Mouse (Mus musculus): ENCODE data around the gene Col4a2. TPM values are rescaled to one million over a fixed set of nuclear protein-coding genes. Genes with fewer than 3 reads are reported as not detected.

The Col4a2 gene
- polyA plus RNA-seq, 1 experiment from 2014 or later = 44.5 TPM

GRCm38 (mm10) chr8:11272205-11272604, 40.4 kb upstream of the Col4a2 start:
- 75% methylated on average over 6 of the region's 6 CpGs for WGBS
- H3K4me1 ChIP-seq (replicated peaks; ENCODE audit: control insufficient read depth, insufficient read depth, low read length) = no peaks in the 10 kb centered on the region
- no peak for TF ChIP-seq CTCF (IDR thresholded peaks at IDR 0.05; ENCODE audit: low read depth)
- no peak overlapping the region for H3K9ac ChIP-seq (ENCODE audit: low read depth, low read length)
- no peaks in the 10 kb centered on the region for H3K27me3 ChIP-seq (replicated peaks; ENCODE audit: control insufficient read depth, insufficient read depth, low read length)
- H3K36me3 ChIP-seq (ENCODE audit: control insufficient read depth, insufficient read depth) = no peaks in the 10 kb centered on the region; the same call in 1 of the 2 replicates
- no peak overlapping the region for H3K4me3 ChIP-seq (ENCODE audit: low read depth, low read length)
- ATAC-seq = no peak
- no peak overlapping the region for H3K27ac ChIP-seq (ENCODE audit: low read depth, low read length)
- no peak overlapping the region for H3K4me2 ChIP-seq (replicated peaks; ENCODE audit: low read depth)
- no peaks in the 10 kb centered on the region for H3K9me3 ChIP-seq (ENCODE audit: control insufficient read depth)

DNA sequence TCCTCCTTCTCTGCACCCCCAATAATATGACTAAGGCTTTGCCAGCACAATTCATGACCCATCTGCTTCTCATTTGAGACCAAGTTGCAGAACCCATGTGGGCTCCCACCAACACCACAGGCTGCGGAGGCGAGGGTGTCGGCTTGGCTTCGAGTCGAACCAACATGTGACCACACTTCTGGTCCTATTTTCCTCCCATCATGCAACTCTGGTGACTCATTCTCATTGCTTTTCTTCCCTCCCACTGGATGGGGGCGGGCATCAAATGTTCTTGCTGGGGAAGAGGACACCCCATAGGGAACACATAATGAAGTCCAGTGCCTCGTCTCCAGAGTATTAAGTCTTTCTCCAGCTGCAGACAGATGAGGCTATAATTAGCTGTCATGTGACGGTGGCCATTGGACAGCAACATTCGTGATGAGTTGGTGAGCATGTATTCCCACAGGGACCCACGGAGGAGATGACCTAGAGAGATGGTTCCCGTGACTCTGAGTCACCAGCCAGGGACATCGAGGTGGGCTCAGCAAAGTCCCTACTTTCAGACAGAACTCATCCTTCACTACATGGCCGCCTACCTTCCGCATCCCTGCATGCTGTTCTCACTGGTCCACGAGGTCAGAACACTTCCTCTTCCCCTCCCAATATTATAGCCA, 39.0 kb upstream of the Col4a2 start:
- TF ChIP-seq CTCF (IDR thresholded peaks at IDR 0.05; ENCODE audit: low read depth) = no peak
- Histone ChIP-seq H3K4me1 (replicated peaks; ENCODE audit: control insufficient read depth, insufficient read depth, low read length) (no peaks in the 10 kb centered on the region), H3K27me3 (replicated peaks; ENCODE audit: control insufficient read depth, insufficient read depth, low read length) (no peaks in the 10 kb centered on the region), H3K9ac (ENCODE audit: low read depth, low read length) (no peak overlapping the region), H3K27ac (ENCODE audit: low read depth, low read length) (no peak overlapping the region), H3K4me2 (replicated peaks; ENCODE audit: low read depth) (no peak overlapping the region), H3K36me3 (ENCODE audit: control insufficient read depth, insufficient read depth) (no peaks in the 10 kb centered on the region; the same call in 1 of the 2 replicates), H3K4me3 (ENCODE audit: low read depth, low read length) (no peak overlapping the region), H3K9me3 (ENCODE audit: control insufficient read depth) (no peaks in the 10 kb centered on the region)
- no peak for ATAC-seq
- 85% methylated on average over 15 of the region's 15 CpGs for WGBS

DNA sequence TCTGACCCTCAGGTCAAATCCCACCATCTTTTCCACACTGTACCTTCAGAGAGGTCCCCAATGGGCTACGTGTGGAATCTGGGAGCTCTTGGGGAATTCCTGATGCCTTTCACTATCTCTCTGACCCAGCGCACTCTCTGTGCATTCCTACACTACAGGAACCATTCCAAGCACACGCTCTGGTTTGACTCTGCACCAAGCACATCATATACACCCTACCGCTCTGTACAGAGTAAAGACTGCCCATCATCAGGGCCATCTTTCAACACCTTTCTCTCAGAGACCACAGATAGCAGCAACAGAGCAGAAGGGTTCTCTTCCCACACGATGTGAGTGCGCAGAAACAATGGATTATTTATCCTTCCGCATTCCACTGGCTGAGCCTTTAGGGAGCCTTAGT, 38.2 kb upstream of the Col4a2 start:
- TF ChIP-seq CTCF (IDR thresholded peaks at IDR 0.05; ENCODE audit: low read depth) = no peak
- ATAC-seq = no peak
- H3K27ac ChIP-seq (ENCODE audit: low read depth, low read length) = no peak overlapping the region
- no peak overlapping the region for H3K9ac ChIP-seq (ENCODE audit: low read depth, low read length)
- 80% methylated on average over 7 of the region's 7 CpGs for WGBS
- no peaks in the 10 kb centered on the region; the same call in 1 of the 2 replicates for H3K36me3 ChIP-seq (ENCODE audit: control insufficient read depth, insufficient read depth)
- no peaks in the 10 kb centered on the region for H3K9me3 ChIP-seq (ENCODE audit: control insufficient read depth)
- H3K4me1 ChIP-seq (replicated peaks; ENCODE audit: control insufficient read depth, insufficient read depth, low read length) = no peaks in the 10 kb centered on the region
- H3K27me3 ChIP-seq (replicated peaks; ENCODE audit: control insufficient read depth, insufficient read depth, low read length) = no peaks in the 10 kb centered on the region
- no peak overlapping the region for H3K4me3 ChIP-seq (ENCODE audit: low read depth, low read length)
- no peak overlapping the region for H3K4me2 ChIP-seq (replicated peaks; ENCODE audit: low read depth)

GRCm38 (mm10) chr8:11276286-11276685, 36.3 kb upstream of the Col4a2 start:
- Histone ChIP-seq H3K9me3 (ENCODE audit: control insufficient read depth) (no peaks in the 10 kb centered on the region), H3K36me3 (ENCODE audit: control insufficient read depth, insufficient read depth) (no peaks in the 10 kb centered on the region; the same call in 1 of the 2 replicates), H3K4me3 (ENCODE audit: low read depth, low read length) (no peak overlapping the region), H3K27ac (ENCODE audit: low read depth, low read length) (no peak overlapping the region), H3K4me2 (replicated peaks; ENCODE audit: low read depth) (no peak overlapping the region), H3K27me3 (replicated peaks; ENCODE audit: control insufficient read depth, insufficient read depth, low read length) (no peaks in the 10 kb centered on the region), H3K9ac (ENCODE audit: low read depth, low read length) (no peak overlapping the region), H3K4me1 (replicated peaks; ENCODE audit: control insufficient read depth, insufficient read depth, low read length) (no peaks in the 10 kb centered on the region)
- 61% methylated on average over 6 of the region's 6 CpGs for WGBS
- no peak for ATAC-seq
- no peak for TF ChIP-seq CTCF (IDR thresholded peaks at IDR 0.05; ENCODE audit: low read depth)

DNA sequence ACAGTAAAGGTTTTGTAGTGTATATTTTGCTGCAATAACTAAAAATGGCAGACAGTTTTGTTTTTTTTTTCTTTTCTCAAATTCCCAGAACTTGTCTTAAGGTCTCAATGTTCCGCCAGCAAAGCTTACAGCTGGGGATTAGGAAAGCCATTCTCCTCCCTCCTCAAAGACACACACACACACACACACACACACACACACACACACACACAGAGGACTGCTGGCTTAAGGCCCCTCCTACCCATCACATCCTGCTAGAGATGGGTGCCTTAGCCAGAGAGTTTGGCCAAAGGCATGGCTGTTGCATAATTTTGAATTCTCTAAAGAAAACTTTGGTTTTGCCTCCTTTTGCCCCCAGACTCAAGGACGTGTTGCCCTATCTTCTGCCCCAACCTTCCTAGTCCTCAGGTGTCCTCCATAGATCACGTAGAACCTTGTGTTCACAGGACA, 35.0 kb upstream of the Col4a2 start:
- ATAC-seq = no peak
- Histone ChIP-seq H3K4me3 (ENCODE audit: low read depth, low read length) (no peak overlapping the region), H3K4me1 (replicated peaks; ENCODE audit: control insufficient read depth, insufficient read depth, low read length) (no peaks in the 10 kb centered on the region), H3K4me2 (replicated peaks; ENCODE audit: low read depth) (no peak overlapping the region), H3K27ac (ENCODE audit: low read depth, low read length) (peak overlapping the region; percentile 31; the same call in 1 of the 2 replicates), H3K27me3 (replicated peaks; ENCODE audit: control insufficient read depth, insufficient read depth, low read length) (no peaks in the 10 kb centered on the region), H3K36me3 (ENCODE audit: control insufficient read depth, insufficient read depth) (no peaks in the 10 kb centered on the region; the same call in 1 of the 2 replicates), H3K9me3 (ENCODE audit: control insufficient read depth) (no peaks in the 10 kb centered on the region), H3K9ac (ENCODE audit: low read depth, low read length) (no peak overlapping the region)
- 58% methylated on average over 3 of the region's 3 CpGs for WGBS
- TF ChIP-seq CTCF (IDR thresholded peaks at IDR 0.05; ENCODE audit: low read depth) = no peak

DNA sequence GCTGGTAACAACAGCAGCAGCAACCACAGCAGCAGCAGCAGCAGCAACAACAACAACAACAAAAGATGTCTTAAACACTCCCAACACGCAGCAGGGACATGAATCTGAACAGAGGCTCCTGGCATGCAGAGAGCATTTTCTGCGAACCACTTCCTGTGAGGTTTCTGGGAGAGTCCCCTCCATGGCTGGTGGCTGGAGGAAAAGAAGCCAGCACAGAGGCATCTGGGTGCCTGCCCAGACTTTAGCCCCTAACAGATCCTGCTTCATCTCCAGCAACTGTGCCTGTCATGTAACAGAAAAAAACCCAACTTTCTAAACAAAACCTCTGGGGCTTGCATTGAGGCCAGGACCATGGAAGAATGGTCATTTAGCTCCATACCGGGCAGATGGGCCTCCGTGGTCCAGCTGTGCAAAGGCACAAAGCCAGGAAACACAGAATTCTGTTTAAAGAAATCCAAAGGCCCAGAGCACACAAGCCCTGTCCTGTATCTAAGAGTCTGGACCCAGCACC, 34.4 kb upstream of the Col4a2 start:
- 54% methylated on average over 4 of the region's 4 CpGs for WGBS
- Histone ChIP-seq H3K9ac (ENCODE audit: low read depth, low read length) (no peak overlapping the region), H3K4me2 (replicated peaks; ENCODE audit: low read depth) (no peak overlapping the region)

More for the DNA sequence above, 34.4 kb upstream of the Col4a2 start:
- no peak for ATAC-seq
- H3K36me3 ChIP-seq (ENCODE audit: control insufficient read depth, insufficient read depth) = no peaks in the 10 kb centered on the region; the same call in 1 of the 2 replicates
- H3K9me3 ChIP-seq (ENCODE audit: control insufficient read depth) = no peaks in the 10 kb centered on the region
- no peak overlapping the region for H3K4me3 ChIP-seq (ENCODE audit: low read depth, low read length)
- no peaks in the 10 kb centered on the region for H3K4me1 ChIP-seq (replicated peaks; ENCODE audit: control insufficient read depth, insufficient read depth, low read length)
- no peak for TF ChIP-seq CTCF (IDR thresholded peaks at IDR 0.05; ENCODE audit: low read depth)
- no peaks in the 10 kb centered on the region for H3K27me3 ChIP-seq (replicated peaks; ENCODE audit: control insufficient read depth, insufficient read depth, low read length)
- peak overlapping the region; percentile 57; the same call in 1 of the 2 replicates for H3K27ac ChIP-seq (ENCODE audit: low read depth, low read length)
